Mouse (Mus musculus) embryonic fibroblast, embryonic 13.5 days (primary cell): ENCODE results near the gene Tns2.

Experiments used
- CTCF ChIP-seq: IDR thresholded peaks from 2 replicates; pipeline ENCODE4 v1.5.1; 2011; ENCODE audit warnings: mild to moderate bottlenecking, control low read depth, low read length, moderate library complexity, borderline replicate concordance; ENCODE audit not compliant: insufficient read depth
- POLR2A ChIP-seq: IDR thresholded peaks from 2 replicates; pipeline ENCODE4 v1.6.1; 2011; ENCODE audit warnings: low read depth, mild to moderate bottlenecking, control low read depth, low read length, moderate library complexity

DNA sequence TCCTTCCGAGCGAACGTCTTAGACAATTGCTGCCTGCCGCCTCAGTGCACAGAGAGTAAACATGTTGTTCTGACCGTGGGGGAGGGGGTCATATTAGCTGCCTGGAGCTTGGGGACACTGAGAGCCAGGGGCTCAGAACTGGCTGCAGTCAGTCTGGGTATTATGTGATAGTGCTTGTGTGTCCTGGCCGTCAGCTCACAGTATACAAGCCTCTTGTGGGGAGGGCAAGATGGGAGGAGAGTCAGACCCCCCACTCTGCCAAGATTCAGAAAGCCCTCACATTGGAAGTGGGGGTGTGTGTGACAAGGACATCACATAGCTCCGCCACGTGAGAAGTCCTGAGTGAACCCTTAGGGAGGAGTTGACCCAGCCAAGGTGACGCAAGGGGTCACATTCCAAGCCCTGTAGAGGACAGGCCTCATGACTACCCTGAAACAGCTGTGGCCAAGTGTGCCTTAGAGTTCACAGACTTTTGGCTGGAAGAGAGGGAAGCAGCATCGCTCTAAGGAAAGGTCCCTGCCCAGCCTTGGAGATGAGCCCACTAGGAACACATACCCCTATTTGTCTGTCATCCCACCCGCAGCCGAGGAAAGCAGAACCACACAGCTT is 3.8 kb downstream of the Tns2 start:
- TF ChIP-seq CTCF: no peak
- peak; percentile 40; the same call in 1 of the 2 replicates for TF ChIP-seq POLR2A
